Mouse (Mus musculus) lung, postnatal 36 days (tissue): ENCODE measurements around the gene 9430097D07Rik.

ENCODE experiments used
- DNase-seq: peaks from one replicate; pipeline ENCODE4 v3.0.0; 2022; ENCODE audit warnings: mixed read lengths

Gene 9430097D07Rik

DNA sequence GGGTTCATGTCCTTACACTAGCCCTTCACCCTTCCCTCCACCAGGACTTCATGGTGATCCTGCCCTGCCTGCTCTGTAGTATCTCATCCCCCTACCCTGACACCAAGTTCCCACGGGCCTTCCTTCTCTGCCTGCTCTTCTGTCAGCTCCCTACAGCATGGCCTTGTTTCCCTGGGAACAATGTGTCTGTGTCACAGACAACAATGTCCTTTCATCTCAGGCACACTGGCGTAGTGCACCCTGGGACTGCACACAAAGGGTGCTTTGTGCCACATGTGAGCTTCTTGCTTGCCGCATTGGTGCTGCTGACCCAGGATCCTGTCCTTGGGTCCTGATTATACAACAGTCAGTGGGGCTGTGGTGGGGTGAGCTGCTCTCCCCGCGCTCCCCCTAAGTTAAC lies 15.9 kb downstream of the 9430097D07Rik start:
- DNase-seq, result no peak

DNA sequence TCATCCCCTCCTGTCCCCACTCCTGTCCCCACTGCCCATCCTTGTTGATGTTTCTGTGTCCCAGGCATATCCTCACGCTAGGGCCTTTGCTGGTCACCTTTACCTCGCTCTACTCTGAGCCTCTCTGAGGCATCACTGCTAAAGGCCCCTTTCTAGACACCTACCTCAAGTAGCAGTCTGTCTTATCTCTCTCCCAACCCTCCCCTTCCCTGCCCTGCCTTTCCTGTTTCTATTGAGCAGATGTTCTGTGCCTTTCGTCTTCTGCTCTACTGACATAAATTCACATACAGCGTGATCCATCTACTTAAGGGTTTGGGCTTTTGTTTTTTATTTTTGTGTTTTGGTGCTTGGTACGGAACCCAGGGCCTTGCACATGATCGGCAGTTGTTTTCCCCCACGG lies 19.5 kb downstream of the 9430097D07Rik start:
- DNase-seq, result no peak

DNA sequence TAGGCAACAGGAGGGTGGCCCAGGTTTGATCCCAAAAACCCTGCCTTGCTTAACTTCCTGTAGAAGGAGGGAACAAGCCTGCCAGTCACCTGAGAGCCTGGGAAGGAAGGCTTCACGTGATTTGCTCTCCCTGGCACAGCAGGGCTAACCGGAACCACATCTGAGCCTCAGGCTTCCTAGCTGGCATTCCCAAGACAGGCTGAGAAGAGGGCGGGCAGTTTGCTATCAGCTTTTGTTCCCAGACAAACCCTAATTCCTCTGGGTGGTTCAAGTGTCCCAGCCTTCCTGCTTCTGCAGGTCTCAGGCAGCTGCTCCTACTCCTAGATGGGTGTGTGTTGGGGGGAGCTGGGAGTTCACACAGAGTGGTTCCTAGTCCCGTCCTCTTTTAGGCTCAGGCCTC lies 20.0 kb downstream of the 9430097D07Rik start:
- DNase-seq, result peak; percentile 68

GRCm38 (mm10) chr2:32553592-32554148 lies 21.8 kb downstream of the 9430097D07Rik start:
- DNase-seq, result no peak

GRCm38 (mm10) chr2:32551236-32551635 lies 24.2 kb downstream of the 9430097D07Rik start:
- DNase-seq, result no peak

DNA sequence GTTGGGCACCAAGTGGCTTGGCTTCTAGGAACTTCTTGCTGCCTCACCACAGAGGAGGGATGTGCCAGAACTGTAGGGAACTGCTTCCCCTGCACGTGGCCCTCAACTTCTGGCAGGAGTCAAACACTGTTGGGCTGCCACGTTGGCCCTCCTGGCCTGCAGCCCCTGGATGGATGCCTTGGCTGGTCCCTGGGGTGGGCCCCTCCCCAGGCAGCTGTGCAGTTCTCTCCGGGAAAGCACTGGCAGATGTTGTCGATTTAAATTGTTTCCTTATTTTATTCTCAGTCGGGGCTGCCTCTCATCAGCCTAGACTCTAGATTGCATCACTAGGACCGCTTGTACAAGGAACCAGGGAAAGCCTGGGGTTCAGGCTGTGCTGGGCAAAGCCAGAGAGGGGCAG lies 25.7 kb downstream of the 9430097D07Rik start:
- peak; percentile 37 for DNase-seq

DNA sequence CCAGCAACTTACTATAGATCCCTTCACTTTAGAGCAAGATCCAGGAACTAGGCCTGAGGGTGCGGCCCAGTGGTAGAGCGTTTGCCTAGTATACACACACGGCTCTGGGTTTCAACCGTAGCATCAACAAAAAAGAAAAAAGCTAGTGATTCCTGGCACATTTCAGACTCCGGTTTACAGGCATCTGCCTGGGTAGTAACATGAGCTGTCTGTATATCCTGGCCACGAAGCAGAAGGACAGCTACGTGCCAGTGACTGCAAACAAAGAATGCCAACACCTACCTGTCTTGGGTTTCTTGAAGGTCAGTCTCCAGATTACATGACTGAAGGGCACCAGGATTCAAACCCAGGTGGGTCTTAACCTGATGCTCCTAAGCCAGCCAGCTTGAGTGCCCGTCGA lies 26.3 kb downstream of the 9430097D07Rik start:
- no peak for DNase-seq

DNA sequence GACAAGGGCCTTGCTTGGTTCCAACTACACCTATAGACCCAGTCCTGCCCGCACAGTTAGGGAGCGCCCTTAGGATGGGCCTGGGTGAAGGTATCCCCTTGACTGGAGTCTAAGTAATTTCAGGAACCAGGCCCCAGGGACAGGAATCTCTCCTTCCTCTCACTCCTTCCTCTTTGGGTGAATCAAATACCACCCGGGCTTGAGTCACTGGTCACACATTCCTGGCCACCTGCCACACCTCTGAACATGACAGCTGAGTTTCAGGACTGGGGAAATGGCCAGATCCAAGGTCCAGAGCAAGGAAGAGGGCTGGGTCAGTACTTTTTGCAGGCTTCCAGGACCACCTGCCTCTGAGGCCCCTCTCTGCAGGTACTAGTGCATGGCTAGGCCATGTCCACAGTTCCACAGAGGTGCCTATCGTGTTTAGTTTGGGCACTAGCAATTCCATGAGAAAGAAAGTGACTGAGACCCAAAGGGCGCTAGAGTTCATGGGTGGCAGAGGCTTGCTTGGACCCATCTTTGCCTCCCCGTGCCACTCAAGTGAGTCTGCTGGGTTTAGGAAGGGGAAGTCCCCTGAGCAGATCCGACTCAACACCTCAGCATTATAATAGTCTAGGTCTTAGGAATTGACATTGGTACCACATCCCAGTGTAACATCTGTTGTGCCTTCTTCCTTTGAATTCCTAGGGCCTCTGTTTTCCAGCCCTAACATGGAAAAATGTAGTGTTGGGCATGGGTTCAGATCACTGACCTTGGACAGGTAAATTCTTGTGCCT lies 27.3 kb downstream of the 9430097D07Rik start:
- peak; percentile 73 for DNase-seq

GRCm38 (mm10) chr2:32547380-32547779 lies 28.1 kb downstream of the 9430097D07Rik start:
- DNase-seq, result no peak

DNA sequence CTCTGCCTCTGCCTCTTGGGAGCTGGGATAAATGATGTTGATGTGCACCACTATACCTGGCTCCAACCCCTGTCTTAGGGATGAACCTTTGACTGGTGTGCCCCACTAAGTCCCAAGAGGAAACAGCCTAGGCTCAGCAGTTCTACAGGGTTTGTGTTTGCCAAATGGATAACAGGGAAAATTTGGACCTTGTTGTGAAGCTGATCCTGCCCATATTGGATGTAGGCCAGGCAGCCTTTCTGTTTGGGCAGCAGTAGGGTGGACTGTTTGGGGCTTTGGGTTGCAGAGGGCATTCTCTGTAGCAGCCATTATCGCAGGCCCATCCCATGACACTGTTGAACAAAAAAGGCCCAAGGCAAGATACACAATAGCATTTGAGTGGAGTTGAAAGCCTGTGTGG lies 28.5 kb downstream of the 9430097D07Rik start:
- no peak for DNase-seq

DNA sequence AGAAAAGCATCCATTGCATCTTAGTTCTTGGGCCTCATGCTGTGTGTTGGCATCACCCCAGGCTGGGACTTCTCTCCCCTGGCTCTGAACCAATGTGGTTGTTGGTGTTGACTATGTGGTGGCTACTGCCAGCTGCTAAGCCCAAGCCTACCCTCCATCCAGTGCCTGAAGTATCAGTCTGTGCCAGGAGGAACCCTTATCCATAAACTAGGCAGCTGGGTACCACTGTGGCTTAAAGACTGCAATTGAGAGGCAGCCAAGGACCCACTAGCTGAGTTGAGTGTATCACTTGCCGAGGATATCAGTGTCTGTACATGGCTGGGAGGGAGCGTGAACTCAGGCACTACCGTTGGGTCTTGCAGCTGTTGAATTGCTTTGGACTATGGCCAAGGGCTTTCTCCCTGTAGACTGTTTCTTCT lies 32.4 kb downstream of the 9430097D07Rik start:
- DNase-seq, result no peak

DNA sequence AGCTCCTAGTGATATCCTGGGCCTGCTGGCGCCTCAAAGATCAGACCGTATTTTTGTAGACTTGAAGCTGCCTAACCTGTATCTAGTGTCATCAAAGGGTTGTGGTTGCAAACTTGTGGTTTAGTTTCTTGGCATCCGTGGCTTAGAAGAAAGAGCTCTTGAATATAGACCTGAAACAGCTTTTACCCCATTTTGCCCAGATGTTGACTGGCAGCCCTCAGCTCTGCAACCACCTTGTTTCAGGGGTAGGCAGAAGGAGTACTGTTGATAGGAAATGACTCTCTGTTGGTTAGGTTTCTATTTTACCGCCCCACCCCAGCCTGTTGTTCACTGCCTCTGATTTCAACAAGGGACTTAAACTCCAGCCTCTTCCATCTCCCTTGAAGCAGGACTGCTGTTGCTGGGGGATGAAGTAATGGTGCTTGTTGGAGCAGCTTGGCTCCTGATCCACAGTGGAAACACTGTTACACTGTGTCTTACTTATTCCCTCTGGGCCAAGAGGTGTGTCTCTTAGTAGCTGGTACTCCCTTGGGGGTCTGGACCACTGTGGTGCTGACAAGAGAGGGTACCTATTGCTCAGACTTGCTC lies 33.4 kb downstream of the 9430097D07Rik start:
- DNase-seq, result no peak

DNA sequence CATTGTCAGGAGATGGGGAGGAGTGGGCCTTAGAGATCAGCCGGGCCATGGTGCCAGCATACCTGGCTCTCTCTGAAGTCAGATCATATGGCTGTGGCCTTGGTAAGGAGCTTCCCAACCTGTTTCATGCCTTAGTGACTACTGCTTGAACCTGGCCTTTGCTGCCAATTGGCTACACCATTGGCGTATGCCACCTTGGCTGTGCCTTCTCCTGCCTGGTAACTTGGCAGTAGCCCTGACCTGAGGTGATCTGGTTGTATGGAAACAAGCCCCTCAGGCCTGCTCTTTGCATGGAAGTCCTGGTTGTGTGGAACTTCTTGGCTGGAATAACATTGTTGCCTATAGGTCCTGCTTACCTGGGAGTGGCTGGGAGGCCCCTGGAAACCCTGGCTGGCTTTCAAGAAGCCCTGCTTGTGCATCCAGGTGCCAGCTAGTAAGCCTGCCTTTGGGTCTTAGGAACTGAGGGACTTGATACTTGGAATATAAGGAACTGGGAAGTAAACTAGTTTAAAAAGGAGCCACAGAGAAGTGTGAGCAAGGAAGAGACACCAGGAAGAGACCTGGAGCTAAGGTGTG lies 34.1 kb downstream of the 9430097D07Rik start:
- DNase-seq, result no peak

DNA sequence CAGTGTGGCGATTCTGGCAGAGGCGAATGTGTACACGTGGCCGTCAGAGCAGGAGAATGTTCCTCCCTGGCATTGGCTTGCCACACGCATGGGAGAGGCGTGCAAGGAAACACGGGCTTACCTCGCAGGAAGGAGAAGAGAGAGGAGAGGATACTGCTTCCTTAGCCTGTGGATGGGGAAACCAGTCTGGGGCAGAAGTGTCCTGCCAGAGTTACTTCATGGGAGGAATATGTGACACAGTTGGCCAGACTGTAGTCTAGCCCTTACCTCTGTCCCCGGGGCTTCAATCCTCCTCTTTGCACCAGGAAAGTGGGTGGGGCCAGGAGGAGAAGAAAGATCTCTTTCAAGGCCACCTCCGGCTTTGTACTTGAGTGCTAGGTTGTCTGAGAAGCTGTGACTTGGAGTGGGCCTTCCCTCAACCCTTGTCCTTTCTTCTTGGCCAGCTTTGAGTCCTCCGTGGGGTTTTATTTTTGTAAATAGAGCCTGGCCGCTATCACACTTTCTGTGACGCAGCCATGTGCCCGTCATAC lies 36.0 kb downstream of the 9430097D07Rik start:
- DNase-seq, result no peak

DNA sequence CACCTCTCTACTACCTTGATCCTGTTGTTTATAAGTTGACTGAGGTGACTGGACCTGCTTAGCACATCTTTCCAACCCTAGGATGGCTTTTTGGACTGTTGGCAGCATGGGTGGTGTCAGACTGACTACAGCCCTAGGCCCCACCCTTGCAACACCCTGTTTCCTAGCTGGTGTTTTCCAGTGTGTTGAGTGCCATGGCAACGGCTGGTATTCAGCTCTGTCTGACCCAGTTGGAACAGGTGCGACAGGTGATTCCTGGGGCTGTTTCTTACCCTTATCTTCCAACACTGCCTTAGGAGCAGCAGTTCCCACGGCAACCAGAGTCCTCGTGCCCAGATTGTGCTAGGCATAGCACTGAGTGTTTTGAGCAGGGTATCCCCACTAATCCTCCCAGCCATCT lies 37.0 kb downstream of the 9430097D07Rik start:
- peak; percentile 61 for DNase-seq

- DNase-seq, result no peak
Measured at GRCm38 (mm10) chr2:32537941-32538340, 37.5 kb downstream of the 9430097D07Rik start.

- DNase-seq, result peak; percentile 40
Measured at GRCm38 (mm10) chr2:32537360-32537905, 38.1 kb downstream of the 9430097D07Rik start.

GRCm38 (mm10) chr2:32536634-32537359 lies 38.7 kb downstream of the 9430097D07Rik start:
- peak; percentile 68 for DNase-seq

- DNase-seq, result peak; percentile 30
Measured at GRCm38 (mm10) chr2:32536086-32536633, 39.3 kb downstream of the 9430097D07Rik start.

GRCm38 (mm10) chr2:32535501-32535991 lies 39.9 kb downstream of the 9430097D07Rik start:
- peak; percentile 73 for DNase-seq

DNA sequence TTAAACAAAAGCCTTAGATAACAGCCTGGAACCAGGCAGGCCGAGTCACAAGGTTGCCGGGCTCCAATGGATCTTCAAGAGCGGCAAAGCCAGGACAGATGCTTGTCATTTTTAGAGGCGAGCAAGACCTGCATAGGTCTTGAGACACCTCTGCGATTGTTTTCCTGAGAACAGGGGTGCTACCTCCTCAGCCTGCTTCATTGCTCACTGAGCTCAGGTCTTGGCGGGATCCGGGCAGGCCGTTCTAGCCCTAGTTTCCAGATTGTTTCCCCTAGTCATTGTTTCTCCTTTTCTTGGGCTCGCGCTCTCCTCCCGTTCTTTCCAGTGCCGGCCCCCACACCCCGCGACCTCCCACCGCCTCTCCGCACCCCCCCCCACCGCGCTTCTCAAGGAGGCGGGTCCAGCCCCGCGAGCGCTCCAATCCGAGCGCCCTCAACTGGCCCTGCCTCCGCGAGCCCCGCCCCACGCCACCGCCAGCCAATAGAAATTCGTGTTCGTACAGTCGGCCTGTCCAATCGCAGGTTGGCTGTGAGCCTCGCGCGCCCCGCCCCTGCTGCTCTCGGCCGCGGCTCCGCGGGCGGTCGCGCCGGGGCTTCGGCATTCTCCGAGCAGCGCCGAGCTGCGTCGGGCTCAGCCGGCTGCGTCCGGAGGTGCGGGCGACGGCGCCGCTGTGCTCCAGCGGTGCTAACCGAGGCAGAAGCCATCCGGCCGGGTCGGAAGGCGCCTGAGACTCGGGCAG lies 40.6 kb downstream of the 9430097D07Rik start, which contains the start of gene Fam102a:
Fam102a (plus strand) TSS at position 600 of the 739 bp plus-strand sequence.
- peak; percentile 99 for DNase-seq
